Mouse (Mus musculus): Measurements from ENCODE around the gene Arhgef10l.

- TF ChIP-seq CTCF (IDR thresholded peaks at IDR 0.05; ENCODE audit: extremely low read depth, insufficient read length, insufficient replicate concordance, low read depth, low read length): no peak
- TF ChIP-seq POLR2A (IDR thresholded peaks at IDR 0.05; ENCODE audit: low read depth, low read length): no peak
Measured at GRCm38 (mm10) chr4:140597378-140597777, 68.4 kb downstream of the Arhgef10l start.
